Mouse (Mus musculus) liver, embryonic 15.5 days (tissue): Measurements from ENCODE around the gene C5ar2. TPM values are rescaled to one million over a fixed set of nuclear protein-coding genes. Genes with fewer than 3 reads are reported as not detected.

Experiments used
- ATAC-seq: fragments of 200-750 bp; cut with Nextera tagmentation; 2 replicates; pipeline ENCODE4 v1.8.0; 2017; ENCODE audit warnings: moderate number of reproducible peaks, mild to moderate bottlenecking, moderate library complexity; ENCODE audit not compliant: insufficient read depth
- H3K27ac ChIP-seq: fragments of 300-500 bp; sonication (generic); replicated peaks from 2 replicates; pipeline ENCODE4 v1.5.1; 2015; ENCODE audit warnings: mild to moderate bottlenecking, inconsistent platforms
- H3K27me3 ChIP-seq: fragments of 300-500 bp; sonication (generic); 2 replicates; pipeline ENCODE4 v1.6.1; 2015; ENCODE audit warnings: mild to moderate bottlenecking, inconsistent platforms
- H3K36me3 ChIP-seq: fragments of 300-500 bp; sonication (generic); replicated peaks from 2 replicates; pipeline ENCODE4 v1.6.1; 2015; ENCODE audit warnings: moderate library complexity, mild to moderate bottlenecking, inconsistent platforms
- H3K4me1 ChIP-seq: fragments of 300-500 bp; sonication (generic); replicated peaks from 2 replicates; pipeline ENCODE4 v1.6.1; 2015; ENCODE audit warnings: inconsistent platforms
- H3K4me2 ChIP-seq: fragments of 300-500 bp; sonication (generic); 2 replicates; pipeline ENCODE4 v1.6.1; 2015; ENCODE audit warnings: moderate library complexity, mild to moderate bottlenecking, inconsistent platforms
- H3K4me3 ChIP-seq: fragments of 300-500 bp; sonication (generic); replicated peaks from 2 replicates; pipeline ENCODE4 v1.5.1; 2015; ENCODE audit warnings: mild to moderate bottlenecking, inconsistent platforms
- H3K9ac ChIP-seq: fragments of 300-500 bp; sonication (generic); 2 replicates; pipeline ENCODE4 v1.6.1; 2015; ENCODE audit warnings: moderate library complexity, mild to moderate bottlenecking, inconsistent platforms
- H3K9me3 ChIP-seq: fragments of 300-500 bp; sonication (generic); replicated peaks from 2 replicates; pipeline ENCODE4 v1.6.1; 2016; ENCODE audit warnings: inconsistent platforms
- WGBS: fragments of 180-500 bp; shearing (Covaris S2); methylation state at CpG from one replicate; pipeline ENCODE4 v1.1.7; 2015; ENCODE audit warnings: mixed read lengths; ENCODE audit not compliant: insufficient replicate concordance; 5-methylcytosine and 5-hydroxymethylcytosine counted together
- polyA plus RNA-seq: library from polyadenylated mRNA; unstranded; fragments of >200 nt; fragmentation: Nextera tagmentation; extraction: Ambion mirVana; gene quantifications from 2 replicates; pipeline ENCODE4 v1.2.1, GENCODE M21; 2015

Gene C5ar2
- 0.89 and 1.0 TPM in 2 replicates for polyA plus RNA-seq

DNA sequence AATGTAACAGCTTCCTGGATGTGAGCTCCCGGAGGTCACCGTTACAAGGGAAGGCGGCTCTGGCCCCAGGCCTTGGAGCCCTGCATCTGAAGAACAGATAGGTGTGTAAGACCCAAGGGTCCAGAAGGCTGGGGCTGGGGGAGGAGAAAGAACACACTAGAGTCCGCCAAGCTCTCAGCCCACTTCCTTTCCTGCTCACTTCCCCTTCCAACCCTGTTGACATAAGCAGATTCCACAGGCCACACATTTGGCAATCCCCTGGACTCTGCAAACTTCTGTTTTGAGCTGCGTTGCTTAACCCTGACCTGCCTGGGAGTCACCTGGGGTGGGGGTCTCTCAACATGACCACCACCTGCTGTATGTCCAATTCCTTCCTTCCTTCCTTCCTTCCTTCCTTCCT, at the start of gene C5ar2:
Gene C5ar2 (minus strand): TSS at position 88 of the 400 bp plus-strand sequence.
- H3K27me3 ChIP-seq: no peaks in the 10 kb centered on the region
- H3K9me3 ChIP-seq: no peaks in the 10 kb centered on the region
- 48% methylated on average over 5 of the region's 5 CpGs for WGBS
- no peak within 1 kb of the TSS for H3K4me2 ChIP-seq
- H3K4me3 ChIP-seq: no peak within 1 kb of the TSS
- peaks cover 53% of the 10 kb centered on the region for H3K4me1 ChIP-seq
- no peak within 1 kb of the TSS for H3K9ac ChIP-seq
- ATAC-seq: peak; percentile 28; the same call in 1 of the 2 replicates
- peak within 1 kb of the TSS; percentile 61 for H3K27ac ChIP-seq
- no peaks in the 10 kb centered on the region for H3K36me3 ChIP-seq

DNA sequence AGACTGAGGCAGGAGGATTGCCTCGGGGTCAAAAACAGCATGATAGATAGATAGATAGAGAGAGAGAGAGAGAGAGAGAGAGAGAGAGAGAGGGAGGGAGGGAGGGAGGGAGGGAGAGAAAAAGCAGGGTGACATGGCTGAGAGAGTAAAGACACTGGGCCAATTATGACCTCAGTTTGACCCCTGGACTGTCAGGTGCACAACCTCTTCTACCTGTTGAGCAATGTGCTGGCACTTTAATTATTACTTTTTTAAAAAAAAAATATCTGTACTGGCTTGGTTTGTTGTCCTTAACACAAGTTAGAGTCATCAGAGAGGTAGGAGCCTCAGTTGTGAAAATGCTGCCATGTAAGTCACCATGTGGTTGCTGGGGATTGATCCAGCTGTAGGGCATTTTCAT, 43.8 kb upstream of the C5ar2 start:
- no peak overlapping the region for H3K4me3 ChIP-seq
- no peak overlapping the region for H3K9ac ChIP-seq
- peaks cover 32% of the 10 kb centered on the region for H3K4me1 ChIP-seq
- no peak overlapping the region for H3K27ac ChIP-seq
- no peaks in the 10 kb centered on the region for H3K9me3 ChIP-seq
- peaks cover 15% of the 10 kb centered on the region for H3K36me3 ChIP-seq
- 30% methylated on average over 1 of the region's 1 CpGs for WGBS
- no peak overlapping the region for H3K4me2 ChIP-seq
- no peaks in the 10 kb centered on the region for H3K27me3 ChIP-seq
- ATAC-seq: no peak

DNA sequence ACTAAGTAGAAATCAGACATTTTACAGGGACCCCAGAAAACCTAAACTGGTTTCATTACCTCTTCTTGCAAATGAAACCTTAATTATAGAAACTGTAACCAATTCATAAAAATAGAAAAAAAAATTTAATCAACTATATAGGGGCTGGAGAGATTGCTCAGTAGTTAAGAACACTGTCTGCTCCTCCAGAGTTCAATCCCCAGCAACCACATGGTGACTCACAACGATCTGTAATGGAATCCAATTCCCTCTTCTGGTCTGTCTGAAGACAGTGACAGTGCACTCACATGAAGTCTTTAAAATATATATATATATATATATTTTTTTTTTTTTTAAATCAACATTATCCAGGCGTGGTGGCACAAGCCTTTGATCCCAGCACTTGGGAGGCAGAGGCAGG, 43.1 kb upstream of the C5ar2 start:
- no peak for ATAC-seq
- Histone ChIP-seq H3K9me3 (no peaks in the 10 kb centered on the region), H3K27me3 (no peaks in the 10 kb centered on the region), H3K4me1 (peaks cover 32% of the 10 kb centered on the region), H3K27ac (peak overlapping the region; percentile 97), H3K4me2 (peak overlapping the region; percentile 94), H3K4me3 (peak overlapping the region; percentile 89), H3K9ac (peak overlapping the region; percentile 83), H3K36me3 (peaks cover 22% of the 10 kb centered on the region)
- WGBS: 61% methylated on average over 2 of the region's 2 CpGs

DNA sequence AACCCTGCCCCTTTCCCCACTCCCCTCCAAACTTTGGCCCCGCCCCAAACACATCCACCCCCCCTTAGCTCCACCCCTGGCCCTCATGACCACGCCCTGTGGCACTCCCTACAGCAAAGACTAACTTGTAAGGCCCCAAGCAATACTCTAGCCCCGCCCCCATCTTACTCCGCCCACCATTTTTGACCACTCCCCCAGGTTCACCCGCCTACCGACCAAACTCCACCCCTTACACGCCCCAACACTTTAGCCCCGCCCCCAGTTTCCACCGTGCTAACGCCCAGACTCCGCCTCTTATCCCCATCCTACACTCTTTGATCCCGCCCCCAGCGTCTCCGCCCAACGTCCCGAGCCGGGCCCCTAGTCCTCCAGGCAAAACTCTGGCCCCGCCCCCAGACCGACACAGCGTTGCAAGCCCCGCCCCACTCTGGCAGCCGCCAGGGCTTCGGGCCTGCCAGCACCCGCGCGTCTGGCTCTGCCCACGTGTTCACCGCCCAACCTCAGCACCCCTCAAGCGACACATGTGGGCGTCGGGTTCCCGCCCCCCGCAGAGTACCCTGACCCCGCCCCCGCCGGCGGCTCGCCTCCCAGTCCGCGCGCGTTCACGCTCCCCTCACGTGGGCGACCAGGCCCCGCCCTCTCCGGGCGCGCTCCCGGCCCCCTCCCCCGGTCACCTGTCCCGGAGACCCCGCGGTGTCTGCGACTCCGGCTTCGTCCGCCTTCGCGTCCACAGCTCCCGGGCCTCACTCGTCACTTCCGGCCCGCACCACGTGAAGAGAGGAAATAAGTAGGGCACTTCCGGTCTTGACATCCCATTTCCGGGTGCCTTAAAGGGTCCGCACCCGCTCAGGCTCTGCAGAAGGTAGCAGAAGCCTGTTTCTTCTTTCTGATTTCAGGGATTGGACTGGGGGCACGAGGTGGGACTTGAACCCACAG, 42.3 kb upstream of the C5ar2 start, which contains the start of gene Ccdc9:
Gene Ccdc9 (minus strand): TSS at position 770 of the 936 bp plus-strand sequence.
- peak; percentile 84 for ATAC-seq
- peak within 1 kb of the TSS; percentile 89 for H3K4me3 ChIP-seq
- 1% methylated on average over 70 of the region's 70 CpGs for WGBS

DNA sequence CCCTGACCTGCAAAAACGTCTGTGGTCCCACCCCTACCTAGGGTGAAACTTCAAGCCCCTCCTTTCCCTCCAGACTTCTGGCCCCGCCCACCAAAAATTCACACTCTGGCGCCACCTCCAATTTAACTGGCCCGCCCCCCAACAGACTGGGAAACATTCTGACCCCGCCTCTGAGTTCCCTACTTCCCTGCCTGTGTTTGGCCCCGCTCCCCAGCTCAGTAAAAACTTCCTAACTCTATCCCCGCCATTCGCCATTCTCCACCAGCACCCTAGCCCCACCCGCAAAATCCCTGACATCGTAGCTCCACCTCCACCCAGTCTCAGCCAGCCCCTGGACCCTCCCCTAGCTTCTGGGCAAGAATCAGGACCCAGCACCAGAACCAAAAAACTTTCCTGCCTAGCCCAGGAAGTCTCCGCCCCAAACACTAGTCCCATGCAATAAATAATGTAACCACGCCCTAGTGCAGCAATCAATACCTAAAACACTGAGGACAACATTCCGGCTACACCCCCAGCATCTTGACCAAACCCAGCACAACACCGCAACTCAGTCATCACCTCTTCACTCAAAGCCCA, 41.6 kb upstream of the C5ar2 start:
- H3K9me3 ChIP-seq: no peaks in the 10 kb centered on the region
- H3K4me3 ChIP-seq: peak overlapping the region; percentile 89
- no peaks in the 10 kb centered on the region for H3K27me3 ChIP-seq
- peak; percentile 27 for ATAC-seq
- peak overlapping the region; percentile 94 for H3K4me2 ChIP-seq
- H3K27ac ChIP-seq: peak overlapping the region; percentile 97
- peak overlapping the region; percentile 21; the same call in 1 of the 2 replicates for H3K9ac ChIP-seq
- H3K4me1 ChIP-seq: peaks cover 32% of the 10 kb centered on the region
- under 1% methylated on average over 14 of the region's 14 CpGs for WGBS
- peaks cover 37% of the 10 kb centered on the region for H3K36me3 ChIP-seq

More for the DNA sequence above, 42.3 kb upstream of the C5ar2 start, which contains the start of gene Ccdc9:
- peaks cover 30% of the 10 kb centered on the region for H3K36me3 ChIP-seq
- no peaks in the 10 kb centered on the region for H3K9me3 ChIP-seq
- H3K9ac ChIP-seq: peak within 1 kb of the TSS; percentile 83
- H3K27ac ChIP-seq: peak within 1 kb of the TSS; percentile 97
- peaks cover 32% of the 10 kb centered on the region for H3K4me1 ChIP-seq
- H3K27me3 ChIP-seq: no peaks in the 10 kb centered on the region
- peak within 1 kb of the TSS; percentile 94 for H3K4me2 ChIP-seq

DNA sequence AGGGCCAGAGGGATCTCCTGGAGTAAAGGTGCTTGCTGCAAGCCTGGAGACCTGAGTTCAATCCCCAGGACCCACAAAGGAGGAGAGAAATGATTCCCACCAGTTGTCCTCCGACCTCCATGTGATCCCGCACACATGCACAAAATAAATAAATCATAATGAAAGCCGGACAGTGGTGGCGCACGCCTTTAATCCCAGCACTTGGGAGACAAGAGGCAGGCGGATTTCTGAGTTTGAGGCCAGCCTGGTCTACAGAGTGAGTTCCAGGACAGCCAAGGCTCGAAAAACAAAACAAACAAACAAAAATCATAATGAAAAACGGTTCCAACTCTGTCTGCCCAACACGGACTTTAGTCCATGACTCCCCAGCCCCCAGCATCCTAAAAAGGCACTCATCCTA, 41.0 kb upstream of the C5ar2 start:
- peak overlapping the region; percentile 89 for H3K4me3 ChIP-seq
- peaks cover 43% of the 10 kb centered on the region for H3K36me3 ChIP-seq
- no peaks in the 10 kb centered on the region for H3K9me3 ChIP-seq
- no peak for ATAC-seq
- 68% methylated on average over 9 of the region's 9 CpGs for WGBS
- H3K4me2 ChIP-seq: peak overlapping the region; percentile 94
- no peaks in the 10 kb centered on the region for H3K27me3 ChIP-seq
- no peak overlapping the region for H3K9ac ChIP-seq
- peaks cover 32% of the 10 kb centered on the region for H3K4me1 ChIP-seq
- H3K27ac ChIP-seq: peak overlapping the region; percentile 97

DNA sequence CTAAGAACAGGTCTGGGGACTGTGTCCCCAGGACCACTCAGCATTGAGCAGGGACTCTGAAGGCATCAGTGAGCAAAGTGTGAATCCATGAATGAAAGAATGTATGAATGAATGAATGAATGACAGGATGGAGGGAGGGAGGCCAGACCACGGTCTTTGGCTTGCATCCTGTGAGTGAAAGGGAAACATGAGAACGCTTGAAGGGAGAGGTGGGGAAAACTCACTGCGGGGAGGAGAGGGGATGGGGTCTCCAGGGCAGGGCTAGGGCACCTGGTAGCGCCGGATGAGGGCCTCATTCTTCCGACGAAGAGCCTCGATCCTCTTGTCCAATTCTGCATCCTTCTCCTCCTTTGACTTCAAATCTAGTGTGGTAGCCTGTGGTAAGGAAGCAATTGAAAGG, 40.0 kb upstream of the C5ar2 start:
- Histone ChIP-seq H3K27ac (no peak overlapping the region; the same call in 1 of the 2 replicates), H3K4me3 (no peak overlapping the region), H3K27me3 (no peaks in the 10 kb centered on the region), H3K9me3 (no peaks in the 10 kb centered on the region), H3K4me1 (peaks cover 32% of the 10 kb centered on the region), H3K4me2 (no peak overlapping the region), H3K36me3 (peaks cover 51% of the 10 kb centered on the region), H3K9ac (no peak overlapping the region)
- ATAC-seq: no peak
- WGBS: 84% methylated on average over 8 of the region's 8 CpGs

DNA sequence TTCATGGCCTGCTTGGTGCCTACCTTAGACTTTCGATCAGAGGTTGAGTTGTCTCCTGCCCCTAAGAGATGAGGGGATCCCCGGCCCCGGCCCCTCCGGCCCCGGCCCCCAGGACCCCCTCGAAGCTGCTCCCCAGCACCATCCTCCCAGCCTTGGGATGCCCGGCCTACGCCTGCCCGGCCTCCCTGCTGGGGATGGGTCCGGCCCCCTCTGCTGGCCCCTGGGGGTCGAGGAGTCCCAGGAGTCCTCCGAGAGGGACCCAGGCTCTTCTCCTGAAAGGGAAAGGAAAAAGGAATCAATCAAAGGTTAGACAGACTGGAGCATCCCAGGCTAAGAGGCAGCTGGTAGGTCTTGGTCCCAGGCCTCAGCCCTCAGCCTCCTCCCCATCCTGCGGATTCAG, 38.4 kb upstream of the C5ar2 start:
- H3K9ac ChIP-seq: no peak overlapping the region
- H3K36me3 ChIP-seq: peaks cover 67% of the 10 kb centered on the region
- H3K9me3 ChIP-seq: no peaks in the 10 kb centered on the region
- no peaks in the 10 kb centered on the region for H3K27me3 ChIP-seq
- WGBS: 83% methylated on average over 13 of the region's 13 CpGs
- no peak overlapping the region for H3K4me2 ChIP-seq
- ATAC-seq: no peak
- peaks cover 34% of the 10 kb centered on the region for H3K4me1 ChIP-seq
- no peak overlapping the region for H3K27ac ChIP-seq
- no peak overlapping the region for H3K4me3 ChIP-seq

DNA sequence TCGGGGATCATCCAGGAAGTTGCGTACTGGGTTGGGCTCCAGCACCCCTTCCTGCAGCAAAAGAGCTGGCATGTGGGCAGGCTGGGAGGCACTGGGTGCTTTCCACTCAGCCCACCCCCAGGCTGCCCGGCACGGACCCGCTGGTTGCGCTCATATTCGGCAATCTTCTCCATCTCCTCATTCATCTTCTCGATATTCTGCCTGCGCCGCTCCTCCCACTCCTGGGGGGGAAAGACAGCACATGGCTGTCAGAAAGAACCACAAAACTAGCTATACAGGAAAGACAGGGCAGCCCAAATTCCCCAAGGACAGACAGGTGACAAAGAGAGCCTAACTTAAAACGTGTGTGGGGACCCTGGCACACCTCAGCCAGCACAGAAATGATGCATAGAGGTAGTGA, 36.8 kb upstream of the C5ar2 start:
- peaks cover 83% of the 10 kb centered on the region for H3K36me3 ChIP-seq

DNA sequence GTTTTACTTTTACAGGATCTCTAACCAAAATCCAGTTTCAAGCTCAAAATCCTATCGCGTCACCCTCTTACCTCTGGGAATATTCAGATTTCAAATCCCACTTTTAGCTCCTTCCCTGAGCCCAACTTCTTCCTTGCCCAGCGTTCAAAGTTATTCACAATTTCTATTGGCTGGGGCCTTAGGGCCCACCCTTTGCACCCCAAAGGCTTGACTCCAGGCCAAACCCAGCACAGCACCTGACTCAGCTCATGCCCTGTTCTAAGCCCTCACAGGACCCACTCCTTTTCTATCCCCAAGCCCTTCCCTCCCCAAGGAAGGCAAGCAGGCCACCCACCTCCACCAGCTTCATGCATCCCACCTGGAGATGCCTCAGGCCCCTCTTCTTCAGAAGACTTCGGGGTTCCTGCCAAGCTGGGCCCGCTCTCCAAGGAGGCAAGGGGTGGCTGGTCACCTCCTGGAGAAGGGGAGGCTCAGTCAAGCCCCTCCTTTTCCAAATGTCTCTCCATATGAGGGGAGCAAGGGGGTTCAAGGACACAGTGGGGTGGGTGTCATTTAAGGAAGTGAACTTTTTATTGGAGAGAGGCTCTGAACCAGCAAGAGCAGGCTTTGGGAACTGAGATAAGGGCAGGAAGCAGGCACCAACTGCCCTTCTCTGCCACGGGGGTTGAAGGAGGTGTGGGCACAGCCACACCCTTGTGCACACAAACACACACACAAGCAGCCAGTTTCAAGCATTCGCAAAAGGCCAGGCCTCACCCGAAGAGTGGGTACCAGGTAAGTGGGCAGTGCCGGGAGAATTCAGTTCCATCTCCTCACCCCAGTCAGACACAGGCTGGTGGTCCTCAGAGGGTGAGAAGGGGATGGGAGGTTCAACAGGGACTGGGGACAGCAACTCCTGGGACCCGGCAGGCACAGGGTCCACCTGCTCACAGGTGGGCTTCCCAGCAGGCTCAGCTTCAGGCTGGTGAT, 31.3 kb upstream of the C5ar2 start:
- Histone ChIP-seq H3K36me3 (peaks cover 44% of the 10 kb centered on the region), H3K4me1 (peaks cover 60% of the 10 kb centered on the region), H3K4me2 (peak overlapping the region; percentile 99), H3K9me3 (no peaks in the 10 kb centered on the region), H3K27ac (peak overlapping the region; percentile 98), H3K9ac (peak overlapping the region; percentile 80), H3K4me3 (peak overlapping the region; percentile 82), H3K27me3 (no peaks in the 10 kb centered on the region)
- ATAC-seq: peak; percentile 7; the same call in 1 of the 2 replicates
- 35% methylated on average over 10 of the region's 10 CpGs for WGBS

More for the DNA sequence above, 36.8 kb upstream of the C5ar2 start:
- H3K27me3 ChIP-seq: no peaks in the 10 kb centered on the region
- no peak overlapping the region for H3K27ac ChIP-seq
- no peaks in the 10 kb centered on the region for H3K9me3 ChIP-seq
- WGBS: 83% methylated on average over 11 of the region's 11 CpGs
- H3K4me1 ChIP-seq: peaks cover 33% of the 10 kb centered on the region
- no peak overlapping the region for H3K4me3 ChIP-seq
- H3K9ac ChIP-seq: no peak overlapping the region
- no peak overlapping the region for H3K4me2 ChIP-seq
- ATAC-seq: no peak
